18 mouse cellular contexts compared by ENCODE assay signal in the genomic region with DNA sequence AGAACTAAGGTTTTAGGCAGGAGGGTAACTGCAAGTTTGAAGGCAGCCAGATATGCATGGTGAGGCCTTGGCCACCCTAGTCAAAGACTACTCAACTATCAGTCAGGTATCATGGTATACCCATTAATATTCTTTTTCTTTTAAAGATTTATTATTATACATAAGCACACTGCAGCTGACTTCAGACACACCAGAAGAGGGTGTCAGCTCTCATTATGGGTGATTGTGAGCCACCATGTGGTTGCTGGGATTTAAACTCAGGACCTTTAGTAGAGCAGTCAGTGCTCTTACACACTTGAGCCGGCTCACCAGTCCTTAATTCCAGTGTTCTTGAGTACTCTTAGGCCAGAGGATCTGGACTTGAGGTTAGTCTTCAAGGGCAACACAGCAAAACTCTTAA.
"Had no signal": no experiment of that assay in that cellular context is flagged by ENCODE, and none has a peak within 500 bp of the region (broad histone marks: within the 10 kb centered on the region; RNA-seq: fewer than 3 reads in every experiment).

No protein-coding gene starts in this region.

- H3K9me3 ChIP-seq: midbrain, embryonic 10.5 days; midbrain, embryonic 13.5 days; neural tube, embryonic 13.5 days; neural tube, embryonic 15.5 days had no signal

- H3K9ac ChIP-seq: lung, embryonic 14.5 days; midbrain, embryonic 13.5 days; neural tube, embryonic 13.5 days; neural tube, embryonic 15.5 days had no signal

- H3K27ac ChIP-seq: midbrain, embryonic 10.5 days; midbrain, embryonic 13.5 days; neural tube, embryonic 13.5 days; neural tube, embryonic 15.5 days had no signal

- ATAC-seq: midbrain, embryonic 13.5 days; midbrain, embryonic 16.5 days had no signal

- H3K4me1 ChIP-seq: midbrain, embryonic 10.5 days; midbrain, embryonic 13.5 days; neural tube, embryonic 13.5 days; neural tube, embryonic 15.5 days had no signal

- DNase-seq: lung, adult 18-20 months; lung, embryonic 14.5 days; lung, postnatal 10 days; lung, postnatal 4 days; retina, postnatal 1 day; right cerebral cortex, adult 18-20 months; right cerebral cortex, postnatal 25 days; right cerebral cortex, postnatal 4 days; spleen, adult 18-20 months; thymus, adult 18-20 months; thymus, postnatal 14 days; thymus, postnatal 36 days had no signal

- H3K4me3 ChIP-seq: midbrain, embryonic 10.5 days; midbrain, embryonic 13.5 days; myocyte; neural tube, embryonic 13.5 days; neural tube, embryonic 15.5 days had no signal

- H3K27me3 ChIP-seq: midbrain, embryonic 13.5 days; neural tube, embryonic 13.5 days; neural tube, embryonic 15.5 days had no signal

- H3K4me2 ChIP-seq: lung, embryonic 14.5 days; midbrain, embryonic 13.5 days; neural tube, embryonic 13.5 days; neural tube, embryonic 15.5 days had no signal
